Mouse (Mus musculus): ENCODE measurements around the gene Plekhm3. TPM values are rescaled to one million over a fixed set of nuclear protein-coding genes. Genes with fewer than 3 reads are reported as not detected.
A peak's percentile ranks its signal among the peaks of the same experiment; 100 is the strongest.

Gene Plekhm3
- polyA plus RNA-seq, 1 experiment from 2014 or later = 9.2 TPM

DNA sequence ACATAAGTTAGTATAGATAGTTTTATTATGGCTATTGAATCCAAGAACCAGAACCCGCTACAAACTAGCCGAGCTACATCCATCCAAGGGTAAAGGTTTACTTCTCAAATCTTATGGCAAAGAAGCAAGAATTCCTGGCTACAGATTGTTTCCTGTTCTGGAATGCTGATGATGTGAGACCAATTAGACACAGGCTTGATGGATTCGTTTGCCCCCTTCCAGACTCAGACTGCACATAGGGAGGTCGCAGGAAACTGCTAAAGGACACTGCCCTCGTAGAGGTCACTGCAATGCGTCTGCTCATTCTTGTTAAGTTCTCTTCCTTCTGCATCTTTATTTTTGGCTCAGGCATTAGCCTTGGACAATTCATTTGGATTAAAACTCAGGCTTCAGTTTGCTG, 154.0 kb downstream of the Plekhm3 start:
- WGBS = 49% methylated on average over 6 of the region's 6 CpGs
- DNase-seq (ENCODE audit: low spot score) = no peak
- Histone ChIP-seq H3K9me3 (no peaks in the 10 kb centered on the region), H3K27ac (replicated peaks) (no peak overlapping the region; the same call in 1 of the 2 replicates), H3K4me3 (no peak overlapping the region), H3K4me1 (peaks cover 24% of the 10 kb centered on the region), H3K27me3 (replicated peaks; ENCODE audit: low read depth, poor library complexity, severe bottlenecking) (no peaks in the 10 kb centered on the region), H3K36me3 (replicated peaks) (no peaks in the 10 kb centered on the region)

DNA sequence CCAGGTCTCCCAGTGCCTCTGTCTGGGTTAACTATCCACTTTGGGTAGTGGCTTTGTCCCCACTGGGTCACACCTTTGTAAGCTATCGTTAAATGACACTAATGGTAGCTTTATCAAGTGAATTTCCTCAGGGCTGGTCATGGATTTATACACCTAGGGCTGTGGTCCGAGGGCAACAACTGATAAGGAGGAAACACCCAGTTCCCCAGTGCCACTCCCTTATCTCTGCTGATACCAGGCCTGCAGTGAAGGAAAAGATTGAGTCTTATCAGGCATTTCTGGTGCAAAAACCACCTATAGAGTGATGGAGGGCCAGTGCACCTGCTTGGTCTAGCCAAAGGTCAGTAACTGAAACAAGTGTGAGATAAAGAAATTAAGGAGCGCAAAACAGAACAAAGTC, 159.0 kb downstream of the Plekhm3 start:
- Histone ChIP-seq H3K4me3 (no peak overlapping the region), H3K36me3 (replicated peaks) (peaks cover 12% of the 10 kb centered on the region; the same call in 1 of the 2 replicates), H3K9me3 (no peaks in the 10 kb centered on the region), H3K27ac (replicated peaks) (no peak overlapping the region), H3K27me3 (replicated peaks; ENCODE audit: low read depth, poor library complexity, severe bottlenecking) (no peaks in the 10 kb centered on the region), H3K4me1 (peaks cover 22% of the 10 kb centered on the region)
- WGBS = 93% methylated on average over 3 of the region's 3 CpGs
- no peak for DNase-seq (ENCODE audit: low spot score)

DNA sequence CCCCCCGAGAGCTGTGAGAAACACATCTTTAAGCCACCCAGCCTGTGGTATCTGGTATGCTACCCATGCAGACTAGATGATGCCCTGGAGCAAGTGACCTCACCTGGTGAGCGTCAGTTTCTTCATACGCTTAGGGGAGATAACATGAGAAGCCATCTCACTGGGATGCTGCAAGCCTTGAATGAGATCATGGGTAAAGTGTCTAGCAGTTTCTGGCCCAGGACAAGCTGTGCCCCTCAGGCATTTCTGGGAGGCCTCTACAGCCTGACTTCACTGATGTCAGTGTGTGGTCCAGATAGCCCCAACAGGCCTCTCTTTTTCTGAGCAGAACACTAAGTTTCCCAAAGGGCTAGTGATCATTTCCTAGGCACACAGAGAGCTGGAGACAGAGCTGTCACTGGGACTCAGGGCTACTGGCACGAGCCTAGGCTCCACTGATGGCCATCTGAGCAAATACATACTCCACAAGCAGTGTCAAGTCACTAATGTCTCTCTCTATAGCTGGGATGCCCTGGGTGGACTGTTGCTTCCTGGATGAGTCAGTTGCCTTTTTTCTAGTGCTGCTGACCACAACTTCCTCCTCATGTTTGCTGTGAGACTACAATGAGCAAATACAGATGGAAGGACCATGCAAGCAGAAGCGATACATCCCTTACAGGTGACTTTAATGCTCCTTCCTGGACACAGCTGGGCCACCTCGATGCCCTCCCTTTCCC, 159.6 kb downstream of the Plekhm3 start:
- Histone ChIP-seq H3K36me3 (replicated peaks) (peaks cover 12% of the 10 kb centered on the region; the same call in 1 of the 2 replicates), H3K4me1 (peaks cover 24% of the 10 kb centered on the region), H3K4me3 (no peak overlapping the region), H3K9me3 (no peaks in the 10 kb centered on the region), H3K27ac (replicated peaks) (no peak overlapping the region), H3K27me3 (replicated peaks; ENCODE audit: low read depth, poor library complexity, severe bottlenecking) (no peaks in the 10 kb centered on the region)
- DNase-seq (ENCODE audit: low spot score) = no peak
- WGBS = 85% methylated on average over 6 of the region's 6 CpGs

DNA sequence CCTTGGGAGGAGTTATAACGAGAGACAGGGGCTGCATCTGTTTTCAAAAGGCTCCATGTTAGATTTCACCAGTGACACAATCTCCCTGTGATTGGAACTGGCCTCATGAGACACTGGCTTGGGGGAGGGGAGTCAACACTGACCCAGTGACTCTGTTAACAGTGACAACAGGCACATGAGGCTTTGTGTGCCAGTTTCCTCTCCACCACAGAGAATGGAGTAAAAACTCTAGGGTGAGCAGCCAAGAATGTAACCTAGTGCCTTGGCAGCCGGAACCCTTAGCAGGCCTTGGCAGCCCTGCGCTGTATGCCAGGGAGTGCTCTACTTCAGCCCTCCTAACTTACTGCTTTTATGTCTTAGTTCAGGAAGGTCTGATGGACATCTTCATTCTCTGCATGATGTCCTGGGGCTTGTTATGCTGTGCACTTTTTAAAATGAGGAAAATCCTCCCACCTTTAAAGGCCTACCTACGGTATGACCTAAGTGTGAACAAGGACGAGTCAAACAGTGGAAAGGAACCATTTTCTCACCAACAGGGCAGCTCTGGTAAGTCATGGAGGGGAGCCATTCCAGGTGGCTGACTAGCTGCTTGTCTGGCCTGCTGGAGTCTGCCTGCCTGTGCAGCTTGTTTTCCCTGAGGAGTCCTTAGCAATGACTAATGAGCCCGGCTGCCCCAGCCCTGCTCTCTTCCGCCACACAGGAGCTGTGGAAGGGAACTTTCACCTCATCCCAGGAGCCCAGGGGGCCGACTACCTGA, 161.2 kb downstream of the Plekhm3 start:
- no peak overlapping the region for H3K27ac ChIP-seq (replicated peaks)

GRCm38 (mm10) chr1:64794096-64794495, 162.5 kb downstream of the Plekhm3 start:
- WGBS = 92% methylated on average over 11 of the region's 11 CpGs
- Histone ChIP-seq H3K4me3 (no peak overlapping the region), H3K27ac (replicated peaks) (no peak overlapping the region), H3K4me1 (peaks cover 37% of the 10 kb centered on the region), H3K27me3 (replicated peaks; ENCODE audit: low read depth, poor library complexity, severe bottlenecking) (no peaks in the 10 kb centered on the region), H3K36me3 (replicated peaks) (peaks cover 12% of the 10 kb centered on the region; the same call in 1 of the 2 replicates), H3K9me3 (no peaks in the 10 kb centered on the region)
- no peak for DNase-seq (ENCODE audit: low spot score)

More for the DNA sequence above, 161.2 kb downstream of the Plekhm3 start:
- H3K27me3 ChIP-seq (replicated peaks; ENCODE audit: low read depth, poor library complexity, severe bottlenecking) = no peaks in the 10 kb centered on the region
- peaks cover 12% of the 10 kb centered on the region; the same call in 1 of the 2 replicates for H3K36me3 ChIP-seq (replicated peaks)
- no peak overlapping the region for H3K4me3 ChIP-seq
- no peak for DNase-seq (ENCODE audit: low spot score)
- H3K4me1 ChIP-seq = peaks cover 37% of the 10 kb centered on the region
- no peaks in the 10 kb centered on the region for H3K9me3 ChIP-seq
- 72% methylated on average over 8 of the region's 8 CpGs for WGBS

GRCm38 (mm10) chr1:64793234-64793530, 163.4 kb downstream of the Plekhm3 start:
- Histone ChIP-seq H3K36me3 (replicated peaks) (peaks cover 12% of the 10 kb centered on the region; the same call in 1 of the 2 replicates), H3K27ac (replicated peaks) (no peak overlapping the region), H3K4me3 (no peak overlapping the region), H3K27me3 (replicated peaks; ENCODE audit: low read depth, poor library complexity, severe bottlenecking) (no peaks in the 10 kb centered on the region), H3K4me1 (peaks cover 37% of the 10 kb centered on the region), H3K9me3 (no peaks in the 10 kb centered on the region)
- WGBS = 88% methylated on average over 4 of the region's 4 CpGs
- DNase-seq (ENCODE audit: low spot score) = no peak

- Histone ChIP-seq H3K9me3 (no peaks in the 10 kb centered on the region), H3K36me3 (replicated peaks) (peaks cover 12% of the 10 kb centered on the region; the same call in 1 of the 2 replicates), H3K27ac (replicated peaks) (0 out of 2 replicates have a peak overlapping the region, but pooled peaks have one; percentile 57), H3K4me1 (peaks cover 39% of the 10 kb centered on the region), H3K4me3 (no peak overlapping the region), H3K27me3 (replicated peaks; ENCODE audit: low read depth, poor library complexity, severe bottlenecking) (no peaks in the 10 kb centered on the region)
- DNase-seq (ENCODE audit: low spot score) = no peak
- WGBS = 75% methylated on average over 11 of the region's 11 CpGs
Measured at GRCm38 (mm10) chr1:64792521-64793233, 163.9 kb downstream of the Plekhm3 start.

DNA sequence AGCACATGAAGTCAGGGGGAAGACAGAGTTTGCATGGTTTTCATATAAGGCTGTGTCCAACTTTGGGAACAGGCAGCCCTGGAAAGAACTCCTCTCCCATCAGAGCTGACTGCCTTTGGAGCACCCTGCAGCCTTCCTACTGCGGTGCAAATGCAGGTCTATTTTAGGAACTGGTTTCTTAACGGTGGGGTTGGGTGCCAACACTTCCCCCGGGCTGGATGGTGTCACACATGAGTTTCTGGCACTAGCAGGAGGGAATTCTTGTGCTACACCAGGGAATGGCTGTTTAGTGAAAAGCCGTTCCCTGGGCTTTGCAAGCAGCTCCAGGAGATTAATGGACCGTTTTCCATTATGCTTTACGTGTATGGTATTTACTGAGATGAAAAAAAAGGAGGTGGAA, 164.8 kb downstream of the Plekhm3 start:
- WGBS = 58% methylated on average over 6 of the region's 6 CpGs
- H3K27me3 ChIP-seq (replicated peaks; ENCODE audit: low read depth, poor library complexity, severe bottlenecking) = no peaks in the 10 kb centered on the region
- peaks cover 45% of the 10 kb centered on the region for H3K4me1 ChIP-seq
- peak overlapping the region; percentile 57 for H3K27ac ChIP-seq (replicated peaks)
- DNase-seq (ENCODE audit: low spot score) = no peak
- no peaks in the 10 kb centered on the region for H3K9me3 ChIP-seq
- H3K4me3 ChIP-seq = no peak overlapping the region
- H3K36me3 ChIP-seq (replicated peaks) = peaks cover 12% of the 10 kb centered on the region; the same call in 1 of the 2 replicates

GRCm38 (mm10) chr1:64790806-64791790, 165.5 kb downstream of the Plekhm3 start:
- peaks cover 12% of the 10 kb centered on the region; the same call in 1 of the 2 replicates for H3K36me3 ChIP-seq (replicated peaks)
- H3K27me3 ChIP-seq (replicated peaks; ENCODE audit: low read depth, poor library complexity, severe bottlenecking) = no peaks in the 10 kb centered on the region
- H3K4me1 ChIP-seq = peaks cover 45% of the 10 kb centered on the region
- peak; percentile 40 for DNase-seq (ENCODE audit: low spot score)
- WGBS = 51% methylated on average over 9 of the region's 9 CpGs
- H3K27ac ChIP-seq (replicated peaks) = 0 out of 2 replicates have a peak overlapping the region, but pooled peaks have one; percentile 57
- no peaks in the 10 kb centered on the region for H3K9me3 ChIP-seq
- H3K4me3 ChIP-seq = no peak overlapping the region

DNA sequence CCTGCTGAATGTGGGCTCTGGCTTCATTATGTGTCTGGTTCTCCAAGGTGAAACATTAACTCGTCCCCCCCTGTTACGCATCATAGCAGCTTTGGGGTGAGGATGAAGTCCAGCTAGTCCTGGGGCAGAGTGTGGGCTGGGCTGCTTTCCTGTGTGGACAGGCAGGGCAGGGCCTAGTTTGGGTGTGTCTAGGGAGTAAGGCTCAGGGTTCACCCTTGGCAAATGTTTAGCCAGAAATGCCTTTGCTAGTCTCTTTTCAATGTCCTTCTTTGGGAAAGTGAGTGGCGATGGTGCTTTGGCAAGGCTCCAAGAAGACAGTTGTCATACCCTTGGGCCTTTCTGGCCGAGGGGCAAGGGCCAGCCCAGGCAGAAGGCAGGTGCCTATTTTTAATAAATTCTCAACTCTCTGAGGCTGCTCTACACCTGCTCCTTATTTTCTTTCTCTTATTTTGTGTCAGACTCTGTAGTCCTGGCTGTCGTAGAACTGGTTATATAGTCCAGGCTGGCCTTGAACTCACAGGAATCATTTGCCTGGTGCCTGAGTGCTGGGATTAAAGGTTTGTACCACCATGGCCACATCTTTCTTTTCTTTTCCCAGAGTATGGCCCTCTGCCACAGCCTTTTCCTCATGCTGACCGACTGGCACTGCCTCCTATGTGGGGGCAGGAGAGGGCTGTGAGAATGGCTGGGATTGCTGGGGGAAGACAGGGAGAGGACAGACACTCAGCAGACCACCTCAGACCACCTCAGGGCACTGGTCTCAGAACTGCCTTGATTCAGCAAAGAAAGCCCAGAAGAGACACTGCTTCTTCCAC, 168.7 kb downstream of the Plekhm3 start:
- no peaks in the 10 kb centered on the region for H3K27me3 ChIP-seq (replicated peaks; ENCODE audit: low read depth, poor library complexity, severe bottlenecking)
- no peak overlapping the region for H3K27ac ChIP-seq (replicated peaks)
- H3K4me1 ChIP-seq = peaks cover 30% of the 10 kb centered on the region
- H3K36me3 ChIP-seq (replicated peaks) = no peaks in the 10 kb centered on the region
- no peak overlapping the region for H3K4me3 ChIP-seq
- no peak for DNase-seq (ENCODE audit: low spot score)
- H3K9me3 ChIP-seq = no peaks in the 10 kb centered on the region
- 82% methylated on average over 6 of the region's 6 CpGs for WGBS

DNA sequence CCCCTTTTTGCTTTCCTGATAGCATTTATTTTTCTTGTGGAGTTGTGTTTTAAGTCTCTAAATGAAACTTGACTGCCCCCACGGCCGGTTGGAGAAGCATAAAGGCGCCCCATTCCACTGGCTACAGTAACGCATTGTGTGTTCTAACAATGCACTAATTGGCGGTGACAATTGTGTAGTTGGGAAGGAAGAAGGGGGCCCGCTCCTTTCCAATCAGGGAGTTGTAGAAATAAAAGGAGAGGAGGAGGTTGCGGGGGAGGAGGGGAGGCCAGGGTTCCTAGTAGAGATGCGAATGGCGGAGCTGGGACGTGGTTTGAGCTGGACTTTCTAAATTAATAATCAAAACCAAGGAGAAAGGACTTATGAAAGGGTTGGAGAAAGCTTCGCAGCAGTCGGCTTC, 176.8 kb downstream of the Plekhm3 start:
- Histone ChIP-seq H3K27me3 (replicated peaks; ENCODE audit: low read depth, poor library complexity, severe bottlenecking) (0 out of 2 replicates have a peak, but pooled peaks cover 3% of the 10 kb centered on the region), H3K4me1 (peaks cover 27% of the 10 kb centered on the region), H3K27ac (replicated peaks) (peak overlapping the region; percentile 69), H3K36me3 (replicated peaks) (no peaks in the 10 kb centered on the region), H3K9me3 (no peaks in the 10 kb centered on the region), H3K4me3 (0 out of 2 replicates have a peak overlapping the region, but pooled peaks have one; percentile 23)
- peak; percentile 29 for DNase-seq (ENCODE audit: low spot score)
- 42% methylated on average over 12 of the region's 12 CpGs for WGBS
